Mouse (Mus musculus): ENCODE results near the gene Myoz2. TPM values are rescaled to one million over a fixed set of nuclear protein-coding genes. Genes with fewer than 3 reads are reported as not detected.

The Myoz2 gene
- polyA plus RNA-seq, 1 experiment from 2014 or later: 0.14 TPM

GRCm38 (mm10) chr3:122972126-122972822, 62.5 kb downstream of the Myoz2 start:
- WGBS: 63% methylated on average over 3 of the region's 3 CpGs

DNA sequence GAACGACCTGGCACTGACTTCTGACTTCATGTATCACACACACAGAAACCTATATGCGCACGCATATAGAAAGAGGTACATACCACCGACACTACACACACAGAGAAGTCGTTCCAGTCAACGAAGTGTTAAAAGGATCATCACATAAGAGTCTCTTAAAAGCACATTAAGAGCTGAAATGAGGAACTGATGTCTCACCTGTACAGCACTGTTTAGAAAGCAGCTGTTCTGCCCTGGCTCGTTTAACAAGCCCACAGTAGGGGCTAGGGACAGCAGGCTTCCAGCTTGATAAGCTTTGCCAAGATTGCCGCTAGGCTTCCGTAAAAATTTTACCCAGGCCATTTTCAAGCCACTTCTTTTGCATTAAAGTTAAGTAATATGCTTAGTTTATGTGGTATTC, 66.4 kb downstream of the Myoz2 start:
- H3K9me3 ChIP-seq (ENCODE audit: control insufficient read depth, low read length): no peaks in the 10 kb centered on the region
- 94% methylated on average over 9 of the region's 9 CpGs for WGBS
- no peak overlapping the region for H3K4me3 ChIP-seq (ENCODE audit: low read length)
- peaks cover 10% of the 10 kb centered on the region for H3K36me3 ChIP-seq (ENCODE audit: control insufficient read depth, insufficient read depth, low read length)
- no peak overlapping the region for H3K27ac ChIP-seq (ENCODE audit: low read depth, low read length)
- ATAC-seq (ENCODE audit: low FRiP score, low TSS enrichment): no peak
- H3K27me3 ChIP-seq (ENCODE audit: control insufficient read depth, insufficient read depth, low read length): no peaks in the 10 kb centered on the region
- H3K9ac ChIP-seq (ENCODE audit: low read depth, low read length): no peak overlapping the region
- H3K4me1 ChIP-seq (ENCODE audit: control insufficient read depth, insufficient read depth, low read length): 0 out of 2 replicates have a peak, but pooled peaks cover 3% of the 10 kb centered on the region
- no peak overlapping the region for H3K4me2 ChIP-seq (replicated peaks; ENCODE audit: low read depth, low read length)

More at GRCm38 (mm10) chr3:122972126-122972822, 62.5 kb downstream of the Myoz2 start:
- H3K27ac ChIP-seq (ENCODE audit: low read depth, low read length): no peak overlapping the region
- H3K4me1 ChIP-seq (ENCODE audit: control insufficient read depth, insufficient read depth, low read length): 0 out of 2 replicates have a peak, but pooled peaks cover 5% of the 10 kb centered on the region
- H3K9ac ChIP-seq (ENCODE audit: low read depth, low read length): no peak overlapping the region
- ATAC-seq (ENCODE audit: low FRiP score, low TSS enrichment): no peak
- H3K4me2 ChIP-seq (replicated peaks; ENCODE audit: low read depth, low read length): no peak overlapping the region
- H3K4me3 ChIP-seq (ENCODE audit: low read length): no peak overlapping the region
- peaks cover 7% of the 10 kb centered on the region for H3K36me3 ChIP-seq (ENCODE audit: control insufficient read depth, insufficient read depth, low read length)
- H3K27me3 ChIP-seq (ENCODE audit: control insufficient read depth, insufficient read depth, low read length): no peaks in the 10 kb centered on the region
- no peaks in the 10 kb centered on the region for H3K9me3 ChIP-seq (ENCODE audit: control insufficient read depth, low read length)

- Histone ChIP-seq H3K4me3 (ENCODE audit: low read length) (no peak overlapping the region), H3K27ac (ENCODE audit: low read depth, low read length) (no peak overlapping the region), H3K4me2 (replicated peaks; ENCODE audit: low read depth, low read length) (no peak overlapping the region), H3K27me3 (ENCODE audit: control insufficient read depth, insufficient read depth, low read length) (no peaks in the 10 kb centered on the region), H3K9ac (ENCODE audit: low read depth, low read length) (no peak overlapping the region), H3K9me3 (ENCODE audit: control insufficient read depth, low read length) (no peaks in the 10 kb centered on the region), H3K36me3 (ENCODE audit: control insufficient read depth, insufficient read depth, low read length) (peaks cover 21% of the 10 kb centered on the region), H3K4me1 (ENCODE audit: control insufficient read depth, insufficient read depth, low read length) (no peaks in the 10 kb centered on the region)
- ATAC-seq (ENCODE audit: low FRiP score, low TSS enrichment): no peak
- WGBS: 90% methylated on average over 5 of the region's 5 CpGs
These were observed 70.5 kb downstream of the Myoz2 start for GRCm38 (mm10) chr3:122964301-122964700.

Small RNA genes lying within 50 kb of the gene (microRNA-seq; reads per million reads assigned to microRNA genes)
- not detected for gene Gm22066

Other genes with a start within 250 kb of the Myoz2 start
- gene Fabp2, start 139.9 kb downstream of the Myoz2 start, polyA plus RNA-seq (2014; fragmentation: Nextera tagmentation; extraction: Ambion mirVana): not detected in 2 replicates
- not detected in 2 replicates for gene Gm10959, start 115.7 kb downstream of the Myoz2 start, polyA plus RNA-seq (2014; fragmentation: Nextera tagmentation; extraction: Ambion mirVana)
- gene 1810037I17Rik, start 110.8 kb downstream of the Myoz2 start, polyA plus RNA-seq (2014; fragmentation: Nextera tagmentation; extraction: Ambion mirVana): 91.8 and 125 TPM in 2 replicates
- gene Usp53, start 50.5 kb downstream of the Myoz2 start, polyA plus RNA-seq (2014; fragmentation: Nextera tagmentation; extraction: Ambion mirVana): 7.1 and 16.4 TPM in 2 replicates
- 5.5 and 8.3 TPM in 2 replicates for gene Synpo2, start 201.1 kb upstream of the Myoz2 start, polyA plus RNA-seq (2014; fragmentation: Nextera tagmentation; extraction: Ambion mirVana)
- 40.0 and 59.4 TPM in 2 replicates for gene Sec24d, start 232.4 kb upstream of the Myoz2 start, polyA plus RNA-seq (2014; fragmentation: Nextera tagmentation; extraction: Ambion mirVana)

All from kidney, embryonic 14.5 days (tissue).